In the genomic region with DNA sequence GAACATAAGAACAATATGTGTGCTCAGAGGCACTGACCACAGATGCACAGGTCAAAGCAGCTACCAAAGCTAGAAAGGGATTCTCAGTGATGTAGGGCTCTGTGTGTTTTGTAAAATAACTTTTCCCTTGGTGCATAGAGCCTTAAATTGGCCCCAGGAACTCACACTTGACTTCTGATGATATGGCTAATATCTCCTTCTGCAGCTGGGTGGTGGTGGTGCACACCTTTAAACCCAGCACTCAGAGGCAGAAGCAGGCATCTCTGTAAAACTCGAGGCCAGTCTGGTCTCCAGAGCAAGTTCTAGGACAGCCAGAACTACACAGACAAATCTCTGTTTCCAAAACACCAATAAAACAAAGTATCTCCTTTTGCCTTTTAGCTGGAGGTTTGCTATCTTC, we compare ENCODE assay signal across 19 mouse cellular contexts. TPM values are rescaled to one million over a fixed set of nuclear protein-coding genes. Genes with fewer than 3 reads are reported as not detected.
DNase-seq lines count a peak whose midpoint lies in the region; ATAC-seq and TF ChIP-seq lines count a peak whose summit lies in the region.
"Had no signal": no experiment of that assay in that cellular context is flagged by ENCODE, and none has a peak within 500 bp of the region (broad histone marks: within the 10 kb centered on the region; RNA-seq: fewer than 3 reads in every experiment).

No protein-coding gene starts in this region.

- 61% methylated on average over 1 of the region's 1 CpGs for WGBS in heart, embryonic 10.5 days
- WGBS in liver, embryonic 13.5 days (ENCODE audit: insufficient replicate concordance), result 0% methylated on average over 1 of the region's 1 CpGs
- WGBS in liver, postnatal 0 days (ENCODE audit: insufficient replicate concordance), result 26% methylated on average over 1 of the region's 1 CpGs
- 57% methylated on average over 1 of the region's 1 CpGs for WGBS in limb, embryonic 10.5 days

- H3K4me2 ChIP-seq in liver, embryonic 13.5 days, result peak overlapping the region; percentile 48
- no peak overlapping the region for H3K4me2 ChIP-seq in liver, postnatal 0 days (ENCODE audit: low read depth, low read length)
- H3K4me2 ChIP-seq: embryonic facial prominence, embryonic 12.5 days; heart, embryonic 12.5 days; hindbrain, embryonic 14.5 days had no signal

- no peaks in the 10 kb centered on the region for H3K27me3 ChIP-seq in heart, embryonic 10.5 days (ENCODE audit: insufficient read depth, poor library complexity, severe bottlenecking)
- no peaks in the 10 kb centered on the region for H3K27me3 ChIP-seq in liver, embryonic 13.5 days
- H3K27me3 ChIP-seq in liver, postnatal 0 days (ENCODE audit: insufficient read depth, low read length), result no peaks in the 10 kb centered on the region
- no peaks in the 10 kb centered on the region for H3K27me3 ChIP-seq in limb, embryonic 10.5 days (ENCODE audit: low read depth, poor library complexity, severe bottlenecking)
- H3K27me3 ChIP-seq: embryonic facial prominence, embryonic 12.5 days; heart, embryonic 12.5 days had no signal

- H3K9ac ChIP-seq in liver, embryonic 13.5 days, result peak overlapping the region; percentile 36
- no peak overlapping the region for H3K9ac ChIP-seq in liver, postnatal 0 days (replicated peaks)
- H3K9ac ChIP-seq: embryonic facial prominence, embryonic 12.5 days; heart, embryonic 12.5 days; hindbrain, embryonic 14.5 days had no signal

- H3K4me1 ChIP-seq in heart, embryonic 10.5 days, result no peaks in the 10 kb centered on the region
- H3K4me1 ChIP-seq in liver, embryonic 13.5 days (replicated peaks), result peaks cover 61% of the 10 kb centered on the region
- no peaks in the 10 kb centered on the region for H3K4me1 ChIP-seq in liver, postnatal 0 days (ENCODE audit: insufficient read depth)
- no peaks in the 10 kb centered on the region for H3K4me1 ChIP-seq in limb, embryonic 10.5 days
- H3K4me1 ChIP-seq: embryonic facial prominence, embryonic 12.5 days had no signal

- H3K4me3 ChIP-seq in heart, embryonic 10.5 days, result no peak overlapping the region
- no peak overlapping the region for H3K4me3 ChIP-seq in liver, embryonic 13.5 days (replicated peaks)
- H3K4me3 ChIP-seq in liver, postnatal 0 days (ENCODE audit: low read depth, low read length), result no peak overlapping the region
- H3K4me3 ChIP-seq in limb, embryonic 10.5 days, result no peak overlapping the region
- H3K4me3 ChIP-seq: embryonic facial prominence, embryonic 12.5 days; heart, adult 2 months; heart, embryonic 12.5 days; hindbrain, embryonic 10.5 days had no signal

- no peak for TF ChIP-seq CTCF in liver, postnatal 0 days (IDR thresholded peaks at IDR 0.05; ENCODE audit: low read depth)

- ATAC-seq in liver, embryonic 13.5 days (ENCODE audit: low read depth), result peak; percentile 78
- no peak for ATAC-seq in liver, postnatal 0 days
- ATAC-seq: forebrain, embryonic 14.5 days had no signal

- peak; percentile 16; the same call in 1 of the 2 replicates for TF ChIP-seq EP300 in liver, postnatal 0 days (IDR thresholded peaks at IDR 0.05; ENCODE audit: low read depth)

- peak; percentile 15 for DNase-seq in heart, adult 11 months
- DNase-seq in heart, embryonic 10.5 days (ENCODE audit: low spot score), result no peak
- peak; percentile 44 for DNase-seq in liver, embryonic 13.5 days
- no peak for DNase-seq in liver, postnatal 0 days
- DNase-seq in gastrocnemius, adult 8-10 months (ENCODE audit: low spot score in 2 of 2), result no peak
- DNase-seq in limb, embryonic 10.5 days (ENCODE audit: low spot score), result no peak
- no peak for DNase-seq in layer of hippocampus, adult 9-10 months (ENCODE audit: low spot score)
- DNase-seq: adrenal gland, adult 2 months; adrenal gland, postnatal 36 days; cerebellum, adult 11 months; cerebellum, adult 8-10 months; cerebellum, postnatal 14 days; gastrocnemius, postnatal 10 days; heart, adult 2 months had no signal

- H3K36me3 ChIP-seq in heart, embryonic 10.5 days, result no peaks in the 10 kb centered on the region
- H3K36me3 ChIP-seq in liver, embryonic 13.5 days, result no peaks in the 10 kb centered on the region
- no peaks in the 10 kb centered on the region for H3K36me3 ChIP-seq in liver, postnatal 0 days (replicated peaks; ENCODE audit: insufficient read depth, low read length)
- no peaks in the 10 kb centered on the region for H3K36me3 ChIP-seq in limb, embryonic 10.5 days
- H3K36me3 ChIP-seq: embryonic facial prominence, embryonic 12.5 days; heart, embryonic 12.5 days; hindbrain, embryonic 10.5 days had no signal

- H3K27ac ChIP-seq in heart, embryonic 10.5 days, result no peak overlapping the region
- peak overlapping the region; percentile 71 for H3K27ac ChIP-seq in liver, embryonic 13.5 days
- no peak overlapping the region for H3K27ac ChIP-seq in liver, postnatal 0 days (ENCODE audit: low read depth)
- no peak overlapping the region for H3K27ac ChIP-seq in limb, embryonic 10.5 days
- H3K27ac ChIP-seq: embryonic facial prominence, embryonic 12.5 days; heart, adult 2 months; hindbrain, embryonic 10.5 days; hindbrain, embryonic 14.5 days had no signal

- H3K9me3 ChIP-seq in heart, embryonic 10.5 days, result no peaks in the 10 kb centered on the region
- no peaks in the 10 kb centered on the region for H3K9me3 ChIP-seq in liver, embryonic 13.5 days (replicated peaks)
- H3K9me3 ChIP-seq in liver, postnatal 0 days (ENCODE audit: low read length), result no peaks in the 10 kb centered on the region
- no peaks in the 10 kb centered on the region for H3K9me3 ChIP-seq in limb, embryonic 10.5 days (replicated peaks)
- H3K9me3 ChIP-seq: embryonic facial prominence, embryonic 12.5 days; heart, embryonic 12.5 days; hindbrain, embryonic 10.5 days had no signal

RNA-seq across cellular contexts. Expression of gene Actl6a, which starts 15.2 kb away (rescaled TPM):
- 131 and 187 TPM in 2 replicates for polyA plus RNA-seq in heart, embryonic 10.5 days (2016; fragmentation: Nextera tagmentation; extraction: Ambion mirVana)
- polyA plus RNA-seq in liver, embryonic 13.5 days (2015; fragmentation: Nextera tagmentation; extraction: Ambion mirVana), result 113 and 127 TPM in 2 replicates
- 40.0 and 42.1 TPM in 2 replicates for polyA plus RNA-seq in liver, postnatal 0 days (2015; fragmentation: Nextera tagmentation; extraction: Ambion mirVana)
- 10 to 100 TPM; 11.0 to 19.6 (median 14.2) TPM for total RNA-seq in gastrocnemius, adult 8-10 months (2022)
- 278 and 295 TPM in 2 replicates for polyA plus RNA-seq in limb, embryonic 10.5 days (2016; fragmentation: Nextera tagmentation; extraction: Ambion mirVana)

RNA-seq across cellular contexts. Expression of gene Ndufb5, which starts 45.9 kb away (rescaled TPM):
- 335 and 408 TPM in 2 replicates for polyA plus RNA-seq in heart, embryonic 10.5 days (2016; fragmentation: Nextera tagmentation; extraction: Ambion mirVana)
- 172 and 175 TPM in 2 replicates for polyA plus RNA-seq in liver, embryonic 13.5 days (2015; fragmentation: Nextera tagmentation; extraction: Ambion mirVana)
- 235 and 240 TPM in 2 replicates for polyA plus RNA-seq in liver, postnatal 0 days (2015; fragmentation: Nextera tagmentation; extraction: Ambion mirVana)
- total RNA-seq in gastrocnemius, adult 8-10 months (2022), result 100 to 1,000 TPM; 525 to 629 (median 587) TPM
- polyA plus RNA-seq in limb, embryonic 10.5 days (2016; fragmentation: Nextera tagmentation; extraction: Ambion mirVana), result 254 and 280 TPM in 2 replicates

RNA-seq across cellular contexts. Expression of gene Mrpl47, which starts 46.5 kb away (rescaled TPM):
- polyA plus RNA-seq in heart, embryonic 10.5 days (2016; fragmentation: Nextera tagmentation; extraction: Ambion mirVana), result 32.4 and 40.5 TPM in 2 replicates
- 29.7 and 31.9 TPM in 2 replicates for polyA plus RNA-seq in liver, embryonic 13.5 days (2015; fragmentation: Nextera tagmentation; extraction: Ambion mirVana)
- polyA plus RNA-seq in liver, postnatal 0 days (2015; fragmentation: Nextera tagmentation; extraction: Ambion mirVana), result 15.2 and 18.2 TPM in 2 replicates
- 10 to 100 TPM; 20.4 to 30.2 (median 26.4) TPM for total RNA-seq in gastrocnemius, adult 8-10 months (2022)
- polyA plus RNA-seq in limb, embryonic 10.5 days (2016; fragmentation: Nextera tagmentation; extraction: Ambion mirVana), result 35.6 and 41.5 TPM in 2 replicates

Comparison
In these comparisons a context has a peak if more than half of its experiments do, and no peak if none do; other contexts are left out.
1. DNase-seq: peak in heart, adult 11 months (single experiment) and liver, embryonic 13.5 days (single experiment); none in heart, embryonic 10.5 days (single experiment), liver, postnatal 0 days (single experiment), gastrocnemius, adult 8-10 months (0 of 2), limb, embryonic 10.5 days (single experiment) and layer of hippocampus, adult 9-10 months (single experiment).